Mouse (Mus musculus): ENCODE results near the gene Psmb5. TPM values are rescaled to one million over a fixed set of nuclear protein-coding genes. Genes with fewer than 3 reads are reported as not detected.

Gene Psmb5
- total and polyA plus RNA-seq, 3 experiments = 299 to 416 (median 411) TPM

DNA sequence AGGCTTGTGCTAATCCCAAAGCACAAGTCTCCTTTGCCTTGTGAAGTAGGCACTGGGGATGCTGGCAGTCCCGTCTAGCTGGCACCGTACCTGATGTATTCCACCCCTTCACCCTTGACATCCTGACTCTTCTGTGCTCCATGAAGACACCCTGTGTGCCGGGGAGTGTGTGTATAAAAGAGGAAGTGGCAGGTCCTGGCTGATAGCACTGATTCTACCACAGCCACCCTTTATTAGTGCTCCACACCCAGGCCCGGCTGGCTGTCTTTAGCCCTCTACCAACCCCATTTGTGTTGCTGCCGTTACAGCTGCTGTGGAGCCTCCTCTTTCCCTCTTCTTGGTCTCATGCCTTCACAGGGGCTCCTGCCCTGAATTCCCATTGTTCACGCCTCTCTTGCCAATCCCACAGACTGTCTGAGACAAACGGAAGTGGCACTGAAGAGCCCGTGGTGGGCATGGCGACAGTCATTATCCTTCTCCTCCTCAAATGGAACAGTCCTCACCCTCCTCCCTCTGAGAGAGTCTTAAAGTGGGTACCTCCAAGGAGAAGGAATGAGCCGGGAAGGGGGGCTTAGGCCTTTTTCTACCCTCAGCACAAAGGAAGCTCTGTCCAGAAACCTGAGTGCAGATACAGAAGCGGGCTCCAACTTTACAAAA is 12.9 kb upstream of the Psmb5 start:
- H3K9ac ChIP-seq (ENCODE audit: insufficient read depth, low read depth) = no peak overlapping the region
- no peaks in the 10 kb centered on the region for H3K79me2 ChIP-seq (replicated peaks; ENCODE audit: control insufficient read depth, extremely low read depth, insufficient read depth, poor library complexity, severe bottlenecking)
- in situ Hi-C loops (cut with MboI; ENCODE audit: low pct_ligation_motif_present, low pct_unique_long_range_greater_than_20kb, low sequenced_read_pairs) = loop anchor here (10.0 to 25.0 kb wide), 2 partner anchors 56 to 568 kb away; partner anchors contain the start of gene Ajuba
- H3K4me3 ChIP-seq (replicated peaks in 1 of 3; ENCODE audit: low read depth in 2 of 3, low read length in 2 of 3, poor library complexity in 1 of 3) = no peak overlapping the region
- no peaks in the 10 kb centered on the region for H3K4me1 ChIP-seq (ENCODE audit: control insufficient read depth in 1 of 2, insufficient read depth in 2 of 2)
- H3K27me3 ChIP-seq (replicated peaks) = no peaks in the 10 kb centered on the region
- dilution Hi-C loops (cut with MboI; ENCODE audit: extremely low pct_ligation_motif_present, extremely low pct_unique_long_range_greater_than_20kb, low sequenced_read_pairs) = no loop called here
- TF ChIP-seq ZNF384 (IDR thresholded peaks at IDR 0.05; ENCODE audit: low read depth, low read length) (no peak), ELF1 (IDR thresholded peaks at IDR 0.05; ENCODE audit: low read depth, low read length) (no peak), POLR2A (IDR thresholded peaks at IDR 0.05; ENCODE audit: low read depth, low read length) (no peak), MAX (IDR thresholded peaks at IDR 0.05; ENCODE audit: low read length) (no peak), BHLHE40 (IDR thresholded peaks at IDR 0.05; ENCODE audit: low read depth, low read length) (no peak), PAX5 (IDR thresholded peaks at IDR 0.05; ENCODE audit: low read length) (no peak), MAFK (IDR thresholded peaks at IDR 0.05; ENCODE audit: insufficient replicate concordance, low read length) (no peak), RAD21 (IDR thresholded peaks at IDR 0.05; ENCODE audit: low read depth, low read length) (no peak), CHD1 (IDR thresholded peaks at IDR 0.05; ENCODE audit: low read depth, low read length) (no peak), ZMIZ1 (IDR thresholded peaks at IDR 0.05; ENCODE audit: low read depth, low read length) (no peak), UBTF (IDR thresholded peaks at IDR 0.05; ENCODE audit: low read depth, low read length) (no peak), RCOR1 (conservative IDR thresholded peaks at IDR 0.05; ENCODE audit: low read depth, low read length) (no peak), JUND (conservative IDR thresholded peaks at IDR 0.05; ENCODE audit: low read depth, low read length) (no peak), MAZ (IDR thresholded peaks at IDR 0.05; ENCODE audit: low read depth, low read length) (no peak), NELFE (IDR thresholded peaks at IDR 0.05; ENCODE audit: low read depth, low read length) (no peak), TBP (conservative IDR thresholded peaks at IDR 0.05; ENCODE audit: low read depth, low read length) (no peak), CHD2 (IDR thresholded peaks at IDR 0.05; ENCODE audit: low read length) (no peak)
- no peaks in the 10 kb centered on the region for H3K9me3 ChIP-seq (replicated peaks; ENCODE audit: low read length)
- no peak overlapping the region for H3K27ac ChIP-seq (ENCODE audit: insufficient read depth, low read depth)
- peaks cover 41 to 72% of the 10 kb centered on the region in 2 experiments for H3K36me3 ChIP-seq (replicated peaks in 1 of 2; ENCODE audit: control insufficient read depth in 1 of 2, insufficient read depth in 1 of 2, low read length in 1 of 2)
- H3K4me2 ChIP-seq (ENCODE audit: insufficient read depth, low read depth, poor library complexity, severe bottlenecking) = no peak overlapping the region
- no peak for DNase-seq (ENCODE audit: extremely low read depth)

DNA sequence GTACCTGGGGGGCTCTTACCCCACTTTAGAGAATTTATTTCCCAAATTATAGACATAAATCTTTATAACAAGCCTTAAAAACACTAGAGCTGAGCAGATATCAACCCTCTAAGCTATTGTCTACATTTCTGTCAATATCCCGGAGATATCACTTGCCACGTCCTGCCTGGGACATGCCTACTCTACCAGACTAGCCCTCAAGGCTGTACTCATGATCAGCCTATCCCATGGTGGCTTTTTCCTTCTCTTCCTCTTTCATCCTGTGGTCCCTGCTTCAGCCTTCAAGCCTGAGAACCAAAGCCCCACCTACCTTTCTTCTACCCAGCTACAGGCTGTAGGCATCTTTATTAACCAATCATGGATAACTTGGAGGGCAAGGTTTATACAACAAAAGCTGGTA is 12.0 kb upstream of the Psmb5 start:
- in situ Hi-C loops (cut with MboI; ENCODE audit: low pct_ligation_motif_present, low pct_unique_long_range_greater_than_20kb, low sequenced_read_pairs) (loop anchor here (10.0 to 25.0 kb wide), 2 partner anchors 55 to 567 kb away; partner anchors contain the start of gene Ajuba), dilution Hi-C loops (cut with MboI; ENCODE audit: extremely low pct_ligation_motif_present, extremely low pct_unique_long_range_greater_than_20kb, low sequenced_read_pairs) (no loop called here)
- DNase-seq (ENCODE audit: extremely low read depth) = no peak
- Histone ChIP-seq H3K27ac (ENCODE audit: insufficient read depth, low read depth) (no peak overlapping the region), H3K4me1 (ENCODE audit: control insufficient read depth in 1 of 2, insufficient read depth in 2 of 2) (no peaks in the 10 kb centered on the region), H3K36me3 (replicated peaks in 1 of 2; ENCODE audit: control insufficient read depth in 1 of 2, insufficient read depth in 1 of 2, low read length in 1 of 2) (peaks cover 38 to 65% of the 10 kb centered on the region in 2 experiments), H3K9me3 (replicated peaks; ENCODE audit: low read length) (no peaks in the 10 kb centered on the region), H3K27me3 (replicated peaks) (no peaks in the 10 kb centered on the region), H3K9ac (ENCODE audit: insufficient read depth, low read depth) (no peak overlapping the region), H3K4me3 (replicated peaks in 1 of 3; ENCODE audit: low read depth in 2 of 3, low read length in 2 of 3, poor library complexity in 1 of 3) (no peak overlapping the region), H3K4me2 (ENCODE audit: insufficient read depth, low read depth, poor library complexity, severe bottlenecking) (no peak overlapping the region), H3K79me2 (replicated peaks; ENCODE audit: control insufficient read depth, extremely low read depth, insufficient read depth, poor library complexity, severe bottlenecking) (no peaks in the 10 kb centered on the region)
- no peak for TF ChIP-seq ELF1 (IDR thresholded peaks at IDR 0.05; ENCODE audit: low read depth, low read length)
